Mouse (Mus musculus): Measurements from ENCODE around the gene Msl1.

Msl1 gene

DNA sequence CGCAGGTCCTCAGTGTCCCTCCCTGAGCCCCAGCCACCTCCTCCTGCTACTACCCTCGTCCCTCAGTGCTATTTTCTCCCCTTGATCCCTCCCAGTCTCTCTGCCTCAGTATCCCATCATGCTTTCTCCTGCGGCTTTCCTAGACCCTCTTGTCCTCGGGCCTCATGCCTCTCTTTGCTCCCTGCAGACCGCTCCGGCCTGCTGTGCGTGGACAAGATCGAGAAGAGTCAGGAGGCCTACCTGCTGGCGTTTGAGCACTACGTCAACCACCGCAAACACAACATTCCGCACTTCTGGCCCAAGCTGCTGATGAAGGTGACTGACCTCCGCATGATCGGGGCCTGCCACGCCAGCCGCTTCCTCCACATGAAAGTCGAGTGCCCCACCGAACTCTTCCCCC lies 31.2 kb upstream of the Msl1 start:
- DNase-seq (ENCODE audit: low spot score): no peak

DNA sequence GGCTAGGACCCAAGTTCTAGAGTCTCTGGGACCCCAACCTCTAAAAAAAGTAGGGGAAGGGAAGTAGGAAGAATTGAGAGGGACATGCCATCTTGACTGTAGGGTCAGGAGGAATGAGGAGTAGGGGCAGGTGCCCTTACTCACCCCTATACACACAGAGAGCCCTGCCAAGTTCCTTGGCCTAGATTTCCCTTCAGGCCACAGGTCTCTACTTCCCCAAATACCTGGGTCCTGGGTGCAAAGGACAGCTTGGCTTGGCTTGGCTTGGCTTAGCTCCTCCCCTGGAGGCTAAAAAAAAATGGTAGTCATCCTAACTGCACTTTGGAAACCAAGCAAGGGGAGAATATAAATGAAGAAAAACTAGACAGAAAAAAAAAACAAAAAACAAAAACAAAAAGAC lies 30.6 kb upstream of the Msl1 start:
- no peak for DNase-seq (ENCODE audit: low spot score)

DNA sequence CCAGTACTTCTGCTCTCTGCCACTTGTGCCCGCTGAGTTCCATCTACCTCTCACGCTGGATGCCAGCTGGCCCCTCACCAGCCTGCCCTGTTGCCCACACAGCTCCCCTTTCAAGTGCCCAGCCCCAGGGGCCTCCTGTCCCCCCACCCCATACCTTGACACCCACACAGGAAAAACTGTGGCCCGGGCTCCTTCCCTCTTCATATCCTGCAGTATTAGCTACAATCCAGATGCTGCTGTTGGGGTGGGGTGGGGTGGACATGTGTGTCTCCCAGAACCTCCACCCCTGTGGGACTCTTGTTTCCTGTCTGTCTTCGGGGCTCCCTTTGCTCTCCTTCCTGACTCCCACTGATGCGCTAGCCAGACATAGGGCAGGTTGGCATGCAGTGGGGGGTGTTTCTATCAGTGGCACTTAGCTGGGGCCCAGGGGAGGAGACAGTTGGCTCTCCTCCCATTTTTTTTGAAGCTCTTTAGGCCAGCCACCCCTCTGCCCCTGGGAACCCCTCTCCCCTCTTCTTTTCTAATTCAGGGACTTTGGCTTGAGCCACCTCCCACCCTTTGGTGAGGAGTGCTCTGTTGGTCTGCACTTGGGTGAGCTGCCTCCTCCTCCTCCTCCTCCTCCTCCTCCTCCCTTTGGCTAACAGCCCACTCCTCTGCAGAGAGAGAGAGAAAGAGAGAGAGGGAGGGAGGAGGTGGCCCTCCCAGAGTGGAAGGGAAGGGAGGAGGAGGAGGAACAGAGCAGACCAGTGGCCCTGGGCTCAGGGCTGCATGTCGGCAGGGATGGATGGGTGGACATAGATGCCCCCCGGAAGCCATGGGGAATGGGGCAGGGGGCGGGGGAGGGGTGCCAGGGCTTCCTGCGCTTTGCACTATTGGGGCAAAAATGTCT lies 29.7 kb upstream of the Msl1 start:
- DNase-seq (ENCODE audit: low spot score): no peak

DNA sequence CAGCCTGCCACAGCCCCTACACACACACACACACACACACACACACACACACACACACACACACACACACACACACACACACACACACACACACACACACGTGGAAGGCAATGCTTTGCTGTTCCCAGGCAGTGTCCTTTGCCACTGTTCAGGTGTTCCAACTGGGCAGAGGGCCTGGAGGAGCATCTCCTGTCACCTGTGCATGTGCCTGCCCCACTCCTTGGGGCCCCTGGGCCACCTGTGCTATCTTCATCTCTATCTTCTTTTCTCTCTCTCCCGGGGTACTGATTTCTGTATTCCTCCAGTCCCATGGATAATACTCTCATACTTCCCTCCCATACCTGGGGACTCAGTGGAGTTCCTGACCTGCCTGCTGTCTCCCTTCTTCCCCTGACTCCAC lies 29.0 kb upstream of the Msl1 start:
- no peak for DNase-seq (ENCODE audit: low spot score)

DNA sequence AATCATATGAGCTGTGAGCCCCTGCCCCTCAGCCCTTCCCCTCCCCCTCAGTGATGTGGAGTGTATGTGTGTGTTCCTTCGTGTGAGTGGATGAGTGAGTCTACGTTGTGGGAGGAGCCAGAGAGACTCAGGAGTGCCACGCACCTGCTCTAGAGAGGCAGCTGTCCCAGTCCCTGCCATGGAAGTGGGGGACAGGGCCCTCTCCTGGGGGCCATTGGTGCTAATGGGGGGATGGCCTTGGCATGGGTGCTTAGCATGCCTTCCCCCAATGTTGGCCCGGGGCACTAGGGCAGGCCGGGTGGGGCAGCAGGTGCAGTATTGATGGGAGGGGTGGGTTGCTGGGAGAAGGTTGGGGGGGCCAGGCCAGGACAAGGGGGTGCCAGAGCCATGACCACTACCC lies 28.5 kb upstream of the Msl1 start:
- DNase-seq (ENCODE audit: low spot score): no peak

DNA sequence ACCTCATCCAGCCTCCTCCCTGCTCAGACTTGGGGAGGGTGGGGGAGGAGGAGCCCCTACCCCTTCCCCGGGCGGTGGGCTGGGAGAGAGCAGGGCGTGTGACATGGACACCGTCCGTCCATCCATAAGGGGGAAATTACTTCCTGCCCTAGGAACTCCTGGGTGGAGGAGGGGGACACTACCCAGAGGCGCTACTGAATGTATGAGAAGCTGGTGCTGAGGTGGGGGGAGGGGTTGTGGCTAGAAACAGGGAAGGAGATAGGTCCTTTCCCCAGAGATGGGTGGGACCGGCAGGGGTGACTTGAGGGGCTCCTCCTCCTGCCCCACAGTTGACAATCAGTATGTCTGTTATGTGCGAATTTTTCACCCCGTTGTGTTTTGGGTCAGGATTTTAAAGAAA lies 28.0 kb upstream of the Msl1 start:
- DNase-seq (ENCODE audit: low spot score): no peak

DNA sequence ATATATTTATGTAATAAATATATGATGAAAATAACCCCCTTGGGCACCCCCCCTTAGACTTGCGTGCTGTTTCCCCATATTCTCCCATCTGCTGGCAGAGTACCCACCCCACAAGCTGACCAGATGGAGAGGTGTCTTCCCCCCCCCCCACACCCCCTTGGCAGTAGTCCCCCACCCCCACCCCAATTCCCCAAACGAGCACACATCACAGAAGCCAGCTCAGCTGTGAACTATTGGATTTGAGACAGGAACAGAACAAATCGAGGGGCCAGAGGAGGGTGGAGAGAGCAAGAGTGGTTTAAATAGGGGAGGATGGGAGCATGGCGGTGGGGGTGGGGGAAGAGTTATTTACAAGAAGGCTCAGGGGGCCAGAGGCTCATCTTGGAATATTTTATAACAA lies 27.6 kb upstream of the Msl1 start:
- DNase-seq (ENCODE audit: low spot score): no peak

DNA sequence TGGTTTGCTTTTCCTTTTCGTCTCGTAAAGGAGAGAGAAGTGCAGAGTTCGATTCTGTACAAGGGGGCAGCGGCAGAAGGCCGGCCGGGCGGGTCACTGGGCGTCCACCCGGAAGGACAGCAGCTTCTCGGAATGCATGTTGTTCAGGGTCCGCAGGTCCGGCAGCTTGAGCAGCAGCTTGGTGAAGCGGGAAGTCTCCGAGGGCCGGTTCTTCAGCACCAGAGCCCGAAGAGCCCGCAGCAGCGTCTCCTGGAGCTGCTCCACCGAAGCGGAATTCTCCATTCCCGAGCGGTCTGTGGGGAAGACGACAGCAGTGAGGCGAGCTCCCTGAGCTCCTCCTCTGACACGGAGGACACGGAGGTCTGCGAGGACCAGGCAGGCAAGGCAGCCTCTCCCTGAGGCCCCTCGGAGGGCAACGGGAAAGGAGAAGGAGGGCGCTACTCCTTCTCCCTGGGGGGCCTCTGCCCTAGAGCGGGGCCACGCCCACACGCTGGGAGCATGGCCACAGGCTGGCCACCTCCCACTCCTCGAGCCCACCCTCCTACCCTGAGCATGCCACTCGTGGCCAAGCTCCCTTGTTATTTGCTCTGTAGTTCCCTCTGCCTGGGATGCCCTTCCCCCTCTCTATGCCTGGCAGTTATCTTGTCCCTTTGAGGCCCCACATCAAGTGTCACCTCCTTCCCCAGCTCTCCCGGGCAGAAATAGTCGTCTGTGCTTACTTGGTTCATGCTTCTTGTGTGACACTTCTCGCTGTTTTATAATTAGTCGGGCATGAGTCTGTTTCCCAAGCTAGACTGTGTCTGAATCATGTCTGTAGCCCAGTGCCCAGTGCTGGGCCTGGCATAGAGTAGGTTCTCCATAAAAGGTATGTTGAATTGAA lies 26.9 kb upstream of the Msl1 start:
- DNase-seq (ENCODE audit: low spot score): no peak

DNA sequence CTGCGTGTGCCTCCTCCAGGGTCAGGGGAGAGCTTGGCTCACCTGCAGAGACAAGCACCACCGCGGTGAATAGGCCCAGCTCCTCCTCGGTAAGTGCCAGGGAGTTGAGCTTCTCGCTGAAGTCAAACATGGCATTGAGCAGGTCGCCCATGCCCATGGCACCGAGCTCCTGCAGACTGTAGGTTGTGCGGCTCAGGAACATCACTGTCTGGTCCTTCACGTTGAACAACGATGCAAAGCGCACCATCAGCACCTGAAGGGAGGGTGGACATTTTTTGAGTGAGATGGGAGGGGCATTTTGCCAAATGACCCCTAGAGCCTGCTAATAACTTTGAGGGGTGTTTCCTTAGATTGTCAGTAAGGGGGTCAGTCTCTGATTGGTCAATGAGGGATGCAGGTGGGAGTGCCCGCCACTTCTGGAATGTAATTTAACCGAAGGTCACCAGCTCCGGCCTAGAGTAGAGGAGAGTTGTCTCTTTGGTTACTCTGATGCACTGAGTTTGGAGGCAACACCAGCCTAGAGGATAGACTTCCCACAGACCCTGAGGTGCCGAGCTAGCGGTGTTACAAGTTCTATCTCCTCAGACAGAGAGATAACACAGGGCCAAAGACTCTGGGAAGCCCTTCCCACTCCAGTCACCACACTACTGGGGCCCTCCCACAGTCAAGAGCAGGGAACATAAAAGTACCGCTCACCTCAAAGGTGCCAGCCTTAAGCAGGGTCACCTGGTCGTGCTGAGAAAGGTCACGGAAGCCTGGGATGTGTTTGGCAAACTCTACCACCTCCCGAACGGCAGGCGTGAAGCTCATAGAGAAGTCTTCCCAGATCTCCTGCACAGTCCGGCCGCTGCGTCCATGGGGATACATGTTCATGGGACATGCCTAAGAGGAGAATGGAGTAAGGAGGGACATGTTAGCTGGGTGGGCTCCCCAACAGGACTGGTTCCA lies 26.0 kb upstream of the Msl1 start:
- DNase-seq (ENCODE audit: low spot score): no peak

DNA sequence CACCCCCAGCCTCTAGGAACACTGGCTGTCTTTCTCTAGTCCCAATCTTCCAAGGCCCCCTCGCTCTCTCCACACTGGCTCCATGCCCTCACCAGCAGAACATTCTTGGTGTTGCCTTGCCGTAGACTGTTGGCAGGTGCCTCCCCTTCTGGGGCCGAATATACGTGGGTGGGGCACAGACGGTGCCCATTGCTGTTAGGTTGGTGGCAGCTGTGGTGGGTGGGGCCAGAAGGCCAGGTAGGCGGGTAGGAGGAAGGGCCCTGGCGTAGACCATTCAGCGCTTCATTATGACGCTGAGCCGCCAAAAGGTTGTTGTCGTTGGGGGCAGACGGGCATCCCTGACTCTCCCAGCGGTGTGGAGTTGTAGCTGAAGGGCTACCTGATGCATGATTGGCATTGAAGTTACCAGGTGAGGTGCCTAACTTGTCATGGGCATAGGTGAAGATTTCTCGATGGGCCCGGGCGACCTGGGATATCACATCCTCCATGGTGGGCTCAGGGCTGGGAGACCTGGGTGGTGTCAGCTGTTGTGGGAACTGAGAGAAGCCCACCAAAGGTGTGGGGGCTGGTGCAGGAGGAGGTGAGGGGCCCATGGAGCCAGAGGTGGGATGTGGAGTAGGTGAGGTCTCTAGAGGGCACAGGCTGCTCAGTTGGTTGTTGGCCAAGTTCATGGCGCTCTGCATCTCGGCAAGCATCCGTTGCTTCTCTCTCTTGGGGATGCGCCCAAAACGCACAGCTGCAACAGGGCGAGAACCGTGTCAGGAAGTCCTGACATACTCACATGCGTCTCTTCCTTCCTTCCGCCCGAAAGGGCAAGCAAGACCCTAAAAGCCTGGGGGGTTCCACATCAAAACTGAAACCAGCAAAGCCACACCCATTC lies 25.0 kb upstream of the Msl1 start:
- DNase-seq (ENCODE audit: low spot score): no peak

DNA sequence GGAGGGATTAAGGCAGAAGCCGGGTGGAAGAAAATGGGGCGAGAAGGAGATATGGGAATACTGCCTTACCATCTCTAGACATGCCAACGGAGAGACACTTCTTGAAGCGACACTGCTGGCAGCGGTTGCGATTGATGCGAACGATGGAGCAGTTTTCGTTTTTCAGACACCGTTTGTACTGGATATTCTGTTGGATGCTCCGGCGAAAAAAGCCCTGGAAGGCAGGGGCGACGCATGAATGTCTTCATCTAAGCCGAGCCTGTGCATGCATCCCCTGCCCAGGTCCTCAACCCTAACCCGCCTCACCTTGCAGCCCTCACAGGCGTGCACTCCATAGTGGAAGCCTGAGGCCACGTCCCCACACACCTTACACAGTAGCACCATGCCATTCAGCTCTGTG lies 24.2 kb upstream of the Msl1 start:
- DNase-seq (ENCODE audit: low spot score): no peak

DNA sequence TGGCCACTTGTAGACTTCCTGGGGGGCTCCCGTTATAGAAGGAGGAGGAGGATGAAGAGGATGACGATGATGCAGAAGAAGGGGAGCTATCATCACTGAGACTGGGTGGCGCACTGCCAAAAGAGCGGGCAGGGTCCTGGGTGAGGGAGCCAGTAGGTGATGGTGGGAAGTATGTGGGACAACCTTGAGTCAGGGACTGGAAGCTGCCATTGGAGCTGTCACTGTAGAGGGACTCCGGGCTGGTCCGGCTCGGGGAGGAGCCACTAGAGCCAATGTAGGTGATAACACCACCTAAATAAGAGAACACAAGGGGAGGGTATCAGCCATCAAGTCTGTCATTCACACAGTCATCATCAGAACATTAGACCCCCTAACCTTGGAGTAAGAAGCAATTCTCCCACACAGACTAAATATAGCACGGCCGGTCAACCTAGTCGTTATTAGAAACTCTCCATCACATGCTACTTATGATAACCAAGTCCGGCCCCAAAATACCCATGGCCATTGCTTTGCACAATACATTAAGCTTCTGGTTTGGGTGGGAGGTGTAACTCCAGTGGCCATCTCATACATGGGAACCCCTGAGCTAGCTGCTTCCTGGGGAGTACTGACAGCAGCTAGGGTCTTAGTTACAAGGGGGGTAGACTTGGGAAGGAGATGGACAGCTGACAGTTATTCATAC lies 23.3 kb upstream of the Msl1 start:
- no peak for DNase-seq (ENCODE audit: low spot score)

DNA sequence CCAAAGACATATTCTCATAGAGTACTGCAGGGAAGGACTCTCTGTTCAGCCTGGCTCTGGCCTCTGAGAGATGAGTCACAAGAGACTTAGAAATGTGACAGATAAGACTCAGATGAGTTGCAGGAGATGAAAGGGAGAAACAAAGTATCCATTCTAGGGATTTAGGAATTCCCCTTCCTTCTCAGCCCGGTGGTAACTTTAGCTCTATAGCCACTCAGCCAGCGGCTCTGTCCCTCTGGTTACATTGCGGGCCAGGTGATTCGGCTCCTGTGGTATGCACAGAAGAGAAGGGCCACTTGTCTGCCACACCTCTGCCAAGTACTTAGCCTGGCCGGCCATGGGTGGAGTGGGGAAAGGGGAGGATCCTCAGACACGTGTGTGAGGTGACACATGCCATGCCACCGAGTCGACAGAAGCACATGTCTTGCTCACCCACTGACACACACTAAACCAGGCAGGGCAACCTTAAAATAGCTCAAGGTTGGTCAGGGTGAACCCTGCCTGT lies 22.6 kb upstream of the Msl1 start:
- no peak for DNase-seq (ENCODE audit: low spot score)

DNA sequence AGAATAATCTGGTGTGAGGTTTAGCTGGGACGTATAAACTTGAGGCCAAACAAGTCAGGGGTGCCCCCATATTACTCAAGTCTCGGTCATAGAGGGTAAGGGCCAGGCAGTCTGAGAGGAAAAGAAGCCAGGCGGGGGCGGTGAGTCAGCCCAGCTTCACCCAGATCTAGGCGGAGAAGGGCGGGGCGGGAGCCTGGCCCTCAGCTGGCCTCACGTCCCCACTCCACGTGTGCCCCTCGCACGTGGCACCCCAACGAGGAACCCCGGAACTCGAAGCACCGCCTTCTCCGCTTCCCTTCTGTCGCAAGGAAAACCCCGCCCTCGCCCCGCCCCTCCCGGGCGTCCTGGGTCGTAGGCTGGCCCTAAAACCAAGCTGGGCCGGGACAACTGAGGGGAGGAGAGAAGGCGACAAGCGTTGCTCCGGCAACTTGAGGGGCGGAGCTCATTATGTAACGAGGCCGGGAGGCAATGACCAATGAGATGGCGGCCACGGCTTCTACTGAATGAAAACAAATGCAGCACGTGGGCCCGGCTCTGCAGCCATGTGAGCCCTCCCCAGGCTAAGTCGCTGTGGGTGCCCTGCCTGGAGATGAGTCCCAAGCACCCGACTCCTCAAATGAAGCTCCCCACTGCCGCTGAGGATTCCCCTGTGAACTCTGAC lies 21.6 kb upstream of the Msl1 start:
- DNase-seq (ENCODE audit: low spot score): peak; percentile 99

DNA sequence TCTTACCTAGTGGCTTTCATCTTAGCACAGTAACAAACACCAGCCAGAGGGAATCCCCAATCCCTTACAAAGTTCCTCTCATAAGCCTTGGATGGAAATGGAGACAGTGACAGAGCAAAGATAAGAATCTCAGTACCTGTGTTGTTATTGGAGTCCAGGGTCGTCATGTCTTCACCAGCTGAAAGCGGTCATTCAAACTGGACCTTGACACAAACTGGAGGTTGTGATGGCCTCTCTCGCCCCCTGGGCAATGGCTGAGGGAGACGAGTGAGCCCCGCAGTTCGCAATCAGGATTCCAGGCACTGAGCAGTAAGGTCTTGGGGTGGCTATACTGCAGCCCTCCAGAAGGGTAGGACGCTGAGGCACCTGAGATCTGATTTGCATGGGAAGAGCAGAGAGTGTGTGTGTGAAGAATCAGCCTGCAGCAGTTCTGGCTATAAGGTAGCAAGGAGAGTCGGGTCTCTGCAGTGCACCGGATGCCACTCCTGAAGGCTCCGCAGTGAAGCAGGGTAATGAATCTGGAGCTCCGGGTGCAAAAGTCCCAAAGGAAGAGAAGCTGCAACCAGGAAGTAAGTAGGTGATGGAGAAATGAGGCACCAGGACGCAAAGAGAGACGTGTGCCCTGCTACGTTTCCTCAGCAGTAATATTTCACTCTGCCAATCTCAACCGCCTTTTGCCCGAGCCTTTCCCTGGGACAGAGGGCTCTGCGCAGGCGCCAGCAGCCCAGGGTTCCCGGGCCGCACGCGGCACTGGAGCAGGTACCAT lies 20.6 kb upstream of the Msl1 start, which contains the start of gene Nr1d1:
Gene Nr1d1 (minus strand): TSS at position 752 of the 766 bp plus-strand sequence.
- DNase-seq (ENCODE audit: low spot score): no peak

DNA sequence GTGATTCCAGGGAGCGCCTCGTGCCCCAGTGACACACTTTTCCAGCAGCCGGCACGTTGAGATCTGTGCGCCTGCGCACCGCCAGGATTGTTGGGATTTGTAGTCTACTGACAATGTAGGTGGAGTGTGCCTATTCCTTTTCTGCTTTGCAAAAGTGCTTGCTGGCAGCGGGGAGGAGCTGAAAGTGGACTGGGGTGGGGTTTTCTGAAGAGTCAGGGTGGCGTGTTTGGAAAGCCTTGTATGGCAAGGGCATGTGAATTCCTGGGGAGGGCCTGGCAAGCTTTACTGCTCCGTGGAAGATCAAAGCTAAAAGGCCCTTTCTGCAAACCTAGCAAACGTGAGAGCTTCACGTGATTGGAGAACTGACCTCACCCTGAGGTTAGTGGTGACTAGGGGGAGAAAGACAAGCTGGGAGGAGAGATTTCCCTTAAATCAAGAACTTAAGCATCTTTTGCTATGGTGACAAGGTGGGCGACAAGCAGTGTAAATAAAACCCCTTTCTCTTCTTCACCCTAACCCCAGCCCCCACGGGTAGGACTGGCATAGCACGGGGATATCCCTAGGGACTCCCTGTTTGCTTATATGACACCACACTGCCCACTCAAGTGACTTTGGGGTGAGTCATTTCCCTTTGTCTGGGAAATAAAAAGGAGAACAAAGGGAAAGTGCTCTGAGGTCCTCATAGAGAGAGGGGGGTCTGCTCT lies 19.8 kb upstream of the Msl1 start:
- DNase-seq (ENCODE audit: low spot score): peak; percentile 99

DNA sequence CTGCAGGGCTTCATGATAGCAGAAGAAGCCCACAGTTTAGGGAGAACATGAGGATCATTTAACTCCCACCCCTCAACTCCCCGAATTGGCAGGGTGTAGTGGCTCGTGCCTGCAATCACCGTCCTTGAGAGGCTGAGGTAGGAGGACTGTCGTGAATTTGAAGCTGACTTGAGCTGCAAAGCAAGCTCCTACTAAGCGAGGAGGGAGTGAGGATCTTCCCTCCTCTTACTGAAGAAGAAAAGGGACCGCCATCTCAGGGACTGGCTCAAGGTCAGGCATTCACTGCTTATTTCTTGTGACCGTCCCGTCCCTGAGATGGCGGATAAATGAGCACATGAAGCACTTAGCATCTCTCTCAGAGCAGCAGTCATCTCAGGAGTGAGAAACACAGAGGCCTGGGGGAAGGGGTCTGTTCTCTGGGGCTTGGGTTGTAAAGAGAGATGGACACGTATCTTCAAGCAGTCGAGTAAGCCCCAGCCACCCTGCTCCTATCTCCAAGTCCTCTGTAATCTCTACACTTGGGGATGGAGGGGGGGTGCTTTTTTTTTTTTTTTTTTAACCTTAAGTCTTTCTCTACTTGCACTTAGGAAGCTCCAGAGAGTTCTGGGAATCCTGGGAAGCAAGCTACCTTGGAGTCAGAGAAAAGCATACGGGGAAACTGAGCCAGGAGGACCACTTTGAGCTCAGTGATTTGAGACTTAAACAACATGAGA lies 19.1 kb upstream of the Msl1 start:
- no peak for DNase-seq (ENCODE audit: low spot score)
